Mouse (Mus musculus): ENCODE results near the gene Zfp143. TPM values are rescaled to one million over a fixed set of nuclear protein-coding genes. Genes with fewer than 3 reads are reported as not detected.

The Zfp143 gene
- total RNA-seq (2014; rRNA removed): 6.7 and 8.6 TPM in 2 replicates
- polyA plus RNA-seq (2015; fragmentation: Nextera tagmentation; extraction: Ambion mirVana): 4.9 and 5.8 TPM in 2 replicates

DNA sequence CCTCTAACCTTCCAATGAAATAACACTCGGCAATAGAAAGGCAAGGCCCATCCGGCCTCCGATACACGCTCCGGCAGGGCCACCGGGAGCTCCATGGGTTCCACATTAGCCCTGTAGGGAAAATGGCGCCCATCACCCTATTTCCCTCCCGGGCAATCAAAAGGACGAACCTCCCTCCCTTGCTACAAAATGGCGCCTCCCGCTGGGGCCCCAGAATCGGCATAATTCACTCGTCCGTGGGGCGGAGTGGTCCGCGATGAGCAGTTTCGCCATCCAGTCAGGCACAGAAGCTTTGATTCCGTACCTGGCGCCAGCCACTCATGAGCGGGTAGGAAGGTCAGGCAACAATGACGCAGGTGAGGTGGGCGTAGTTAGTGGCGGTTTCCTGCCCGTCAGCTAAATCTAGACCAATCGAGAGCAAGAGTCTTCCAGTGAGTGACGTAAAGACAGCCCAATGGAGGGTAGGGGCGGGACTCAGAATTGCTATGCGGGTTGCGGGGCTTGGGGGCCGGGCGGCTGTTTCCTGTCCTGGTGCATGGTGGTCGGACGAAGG, at the start of gene Zfp143:
Gene Zfp143, plus strand, starts transcription at position 19 of the 553 bp plus-strand sequence.
- WGBS: under 1% methylated on average over 34 of the region's 34 CpGs
- peak; percentile 37 for TF ChIP-seq CTCF (IDR thresholded peaks at IDR 0.05)
- no peaks in the 10 kb centered on the region for H3K9me3 ChIP-seq (ENCODE audit: low read length)
- H3K4me2 ChIP-seq (ENCODE audit: low read depth, low read length, poor library complexity, severe bottlenecking): peak within 1 kb of the TSS; percentile 74
- no peaks in the 10 kb centered on the region for H3K27me3 ChIP-seq (ENCODE audit: insufficient read depth, low read length)
- H3K36me3 ChIP-seq (ENCODE audit: insufficient read depth, low read length): no peaks in the 10 kb centered on the region
- H3K9ac ChIP-seq (replicated peaks; ENCODE audit: low read length, poor library complexity, severe bottlenecking): peak within 1 kb of the TSS; percentile 98
- peak within 1 kb of the TSS; percentile 82 for H3K4me3 ChIP-seq (ENCODE audit: low read depth, low read length)
- ATAC-seq (ENCODE audit: low FRiP score) (peak; percentile 99), DNase-seq (ENCODE audit: low spot score) (peak; percentile 100)
- H3K27ac ChIP-seq (ENCODE audit: low read depth, low read length): peak within 1 kb of the TSS; percentile 100
- H3K4me1 ChIP-seq (ENCODE audit: insufficient read depth, low read length): 0 out of 2 replicates have a peak, but pooled peaks cover 4% of the 10 kb centered on the region

DNA sequence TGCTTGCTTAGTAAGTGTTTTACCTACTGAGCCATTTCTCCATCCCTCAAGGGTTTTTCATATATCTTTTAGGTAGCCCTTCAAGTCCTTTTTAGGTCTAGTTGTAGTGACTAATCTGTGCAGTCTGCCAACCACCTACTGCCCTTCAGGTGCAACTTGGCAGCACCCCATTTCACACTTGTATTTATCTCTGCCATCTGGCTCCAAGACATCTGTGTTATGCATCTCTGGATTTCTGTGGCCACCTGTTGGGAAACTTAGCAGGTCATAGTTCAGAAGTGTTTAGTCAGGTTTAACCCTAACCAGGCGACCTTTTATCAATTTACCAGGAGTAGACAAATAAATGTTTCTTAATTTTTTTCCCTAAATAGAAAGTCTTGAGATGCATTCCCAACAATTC, 49.6 kb upstream of the Zfp143 start:
- H3K9ac ChIP-seq (replicated peaks; ENCODE audit: low read length, poor library complexity, severe bottlenecking): no peak overlapping the region
- DNase-seq (ENCODE audit: low spot score) (no peak), ATAC-seq (ENCODE audit: low FRiP score) (no peak)
- 68% methylated on average over 1 of the region's 1 CpGs for WGBS
- H3K27me3 ChIP-seq (ENCODE audit: insufficient read depth, low read length): no peaks in the 10 kb centered on the region
- no peak overlapping the region for H3K4me2 ChIP-seq (ENCODE audit: low read depth, low read length, poor library complexity, severe bottlenecking)
- H3K4me3 ChIP-seq (ENCODE audit: low read depth, low read length): no peak overlapping the region
- no peaks in the 10 kb centered on the region for H3K4me1 ChIP-seq (ENCODE audit: insufficient read depth, low read length)
- no peaks in the 10 kb centered on the region for H3K9me3 ChIP-seq (ENCODE audit: low read length)
- H3K36me3 ChIP-seq (ENCODE audit: insufficient read depth, low read length): no peaks in the 10 kb centered on the region
- no peak overlapping the region for H3K27ac ChIP-seq (ENCODE audit: low read depth, low read length)
- no peak for TF ChIP-seq CTCF (IDR thresholded peaks at IDR 0.05)

- Histone ChIP-seq H3K4me2 (ENCODE audit: low read depth, low read length, poor library complexity, severe bottlenecking) (no peak overlapping the region), H3K9me3 (ENCODE audit: low read length) (no peaks in the 10 kb centered on the region), H3K9ac (replicated peaks; ENCODE audit: low read length, poor library complexity, severe bottlenecking) (no peak overlapping the region), H3K4me1 (ENCODE audit: insufficient read depth, low read length) (no peaks in the 10 kb centered on the region), H3K4me3 (ENCODE audit: low read depth, low read length) (no peak overlapping the region), H3K27me3 (ENCODE audit: insufficient read depth, low read length) (no peaks in the 10 kb centered on the region), H3K36me3 (ENCODE audit: insufficient read depth, low read length) (no peaks in the 10 kb centered on the region), H3K27ac (ENCODE audit: low read depth, low read length) (no peak overlapping the region)
- no peak for TF ChIP-seq CTCF (IDR thresholded peaks at IDR 0.05)
- DNase-seq (ENCODE audit: low spot score): no peak
- WGBS: 86% methylated on average over 5 of the region's 5 CpGs
- no peak for ATAC-seq (ENCODE audit: low FRiP score)
Observed at GRCm38 (mm10) chr7:110014272-110014671, 46.7 kb upstream of the Zfp143 start.

- ATAC-seq (ENCODE audit: low FRiP score): peak; percentile 98
- no peaks in the 10 kb centered on the region for H3K9me3 ChIP-seq (ENCODE audit: low read length)
Observed at GRCm38 (mm10) chr7:110018117-110018630, 42.8 kb upstream of the Zfp143 start, which contains the start of gene Ipo7. Gene Ipo7, plus strand, starts transcription at chr7:110018274.

GRCm38 (mm10) chr7:110018631-110019482, 42.2 kb upstream of the Zfp143 start:
- 1% methylated on average over 42 of the region's 42 CpGs for WGBS
- no peak for TF ChIP-seq CTCF (IDR thresholded peaks at IDR 0.05)
- peak overlapping the region; percentile 96 for H3K9ac ChIP-seq (replicated peaks; ENCODE audit: low read length, poor library complexity, severe bottlenecking)
- peak overlapping the region; percentile 89 for H3K27ac ChIP-seq (ENCODE audit: low read depth, low read length)
- no peaks in the 10 kb centered on the region for H3K36me3 ChIP-seq (ENCODE audit: insufficient read depth, low read length)
- H3K4me3 ChIP-seq (ENCODE audit: low read depth, low read length): peak overlapping the region; percentile 99
- H3K4me1 ChIP-seq (ENCODE audit: insufficient read depth, low read length): no peaks in the 10 kb centered on the region
- H3K27me3 ChIP-seq (ENCODE audit: insufficient read depth, low read length): no peaks in the 10 kb centered on the region
- no peaks in the 10 kb centered on the region for H3K9me3 ChIP-seq (ENCODE audit: low read length)
- ATAC-seq (ENCODE audit: low FRiP score) (peak; percentile 83), DNase-seq (ENCODE audit: low spot score) (peak; percentile 40)
- H3K4me2 ChIP-seq (ENCODE audit: low read depth, low read length, poor library complexity, severe bottlenecking): peak overlapping the region; percentile 65

More at GRCm38 (mm10) chr7:110018117-110018630, 42.8 kb upstream of the Zfp143 start, which contains the start of gene Ipo7:
- Histone ChIP-seq H3K9ac (replicated peaks; ENCODE audit: low read length, poor library complexity, severe bottlenecking) (peak within 1 kb of the TSS; percentile 96), H3K27ac (ENCODE audit: low read depth, low read length) (peak within 1 kb of the TSS; percentile 89), H3K4me1 (ENCODE audit: insufficient read depth, low read length) (no peaks in the 10 kb centered on the region), H3K4me2 (ENCODE audit: low read depth, low read length, poor library complexity, severe bottlenecking) (peak within 1 kb of the TSS; percentile 65), H3K36me3 (ENCODE audit: insufficient read depth, low read length) (no peaks in the 10 kb centered on the region), H3K4me3 (ENCODE audit: low read depth, low read length) (peak within 1 kb of the TSS; percentile 99), H3K27me3 (ENCODE audit: insufficient read depth, low read length) (no peaks in the 10 kb centered on the region)
- peak; percentile 95 for DNase-seq (ENCODE audit: low spot score)
- WGBS: 0% methylated on average over 48 of the region's 48 CpGs
- 0 out of 2 replicates have a peak, but pooled peaks have one; percentile 22 for TF ChIP-seq CTCF (IDR thresholded peaks at IDR 0.05)

Data from midbrain, postnatal 0 days (tissue).